Mouse (Mus musculus) cerebellum, adult 2 months (tissue): Measurements from ENCODE around the gene Ap2a2. TPM values are rescaled to one million over a fixed set of nuclear protein-coding genes. Genes with fewer than 3 reads are reported as not detected.
"Not testable (repeated sequence)": the region's sequence is repeated elsewhere in the genome, so short reads cannot be mapped to it uniquely, and the experiment has no call there.

Source experiments
- DNase-seq, 2 experiments: peaks; one replicate each; pipeline ENCODE4 v3.0.0; 2021
- H3K27ac ChIP-seq: fragments of 200-500 bp; 2 replicates; pipeline ENCODE4 v1.5.1; 2012; ENCODE audit warnings: low read length, control low read depth, inconsistent platforms; ENCODE audit not compliant: insufficient read depth
- H3K27me3 ChIP-seq: fragments of 200-500 bp; 2 replicates; pipeline ENCODE4 v1.6.1; 2012; ENCODE audit warnings: inconsistent platforms, mild to moderate bottlenecking, low read length, moderate library complexity; ENCODE audit not compliant: control insufficient read depth, insufficient read depth
- H3K4me1 ChIP-seq: fragments of 200-500 bp; 2 replicates; pipeline ENCODE4 v1.6.1; 2011; ENCODE audit warnings: low read length; ENCODE audit not compliant: control insufficient read depth, insufficient read depth
- H3K4me3 ChIP-seq: fragments of 200-500 bp; replicated peaks from 2 replicates; pipeline ENCODE3; 2011; ENCODE audit warnings: mild to moderate bottlenecking, low read depth, low read length, control low read depth; ENCODE audit not compliant: insufficient read depth
- CTCF ChIP-seq: fragments of 200-500 bp; IDR thresholded peaks from 2 replicates; pipeline ENCODE4 v1.5.1; 2011; ENCODE audit warnings: low read depth, mild to moderate bottlenecking, control low read depth, low read length, moderate library complexity, borderline replicate concordance; ENCODE audit not compliant: insufficient read depth
- POLR2A ChIP-seq: fragments of 200-500 bp; IDR thresholded peaks from 2 replicates; pipeline ENCODE4 v1.6.1; 2011; ENCODE audit warnings: low read length, control low read depth, borderline replicate concordance; ENCODE audit not compliant: insufficient read depth
- WGBS: fragments of 180-500 bp; shearing (Covaris S2); methylation state at CpG from one replicate; pipeline ENCODE4 v1.1.7; 2018; 5-methylcytosine and 5-hydroxymethylcytosine counted together
- polyA plus RNA-seq: library from polyadenylated mRNA; depleted of rRNA; stranded (reverse); fragments of >200 nt; gene quantifications from 2 replicates; pipeline ENCODE4 v1.2.3, GENCODE M21; 2012

Ap2a2 gene
- polyA plus RNA-seq, 1 experiment: 96.7 TPM

DNA sequence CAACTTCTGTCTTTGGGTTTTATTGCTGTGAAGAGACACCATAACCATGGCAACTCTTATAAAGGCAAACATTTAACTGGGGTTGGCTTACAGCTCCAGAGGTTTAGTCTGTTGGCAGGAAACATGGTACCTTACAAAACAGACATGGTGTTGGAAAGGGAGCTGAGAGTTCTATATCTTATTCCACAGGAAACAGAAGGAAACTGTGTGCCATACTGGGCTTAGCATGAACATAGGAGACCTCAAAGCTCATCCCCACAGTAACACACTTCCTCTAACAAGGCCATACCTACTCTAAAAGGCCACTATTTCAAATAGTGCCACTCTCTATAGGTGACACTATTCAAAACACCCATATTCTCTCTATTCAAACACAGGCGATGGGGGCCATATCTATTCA lies 16.5 kb downstream of the Ap2a2 start:
- Histone ChIP-seq H3K4me3 (no peak overlapping the region), H3K27ac (no peak overlapping the region), H3K4me1 (peaks cover 27% of the 10 kb centered on the region), H3K27me3 (no peaks in the 10 kb centered on the region)
- WGBS: 95% methylated on average over 1 of the region's 1 CpGs
- TF ChIP-seq POLR2A: no peak
- TF ChIP-seq CTCF: no peak
- no peak for DNase-seq

DNA sequence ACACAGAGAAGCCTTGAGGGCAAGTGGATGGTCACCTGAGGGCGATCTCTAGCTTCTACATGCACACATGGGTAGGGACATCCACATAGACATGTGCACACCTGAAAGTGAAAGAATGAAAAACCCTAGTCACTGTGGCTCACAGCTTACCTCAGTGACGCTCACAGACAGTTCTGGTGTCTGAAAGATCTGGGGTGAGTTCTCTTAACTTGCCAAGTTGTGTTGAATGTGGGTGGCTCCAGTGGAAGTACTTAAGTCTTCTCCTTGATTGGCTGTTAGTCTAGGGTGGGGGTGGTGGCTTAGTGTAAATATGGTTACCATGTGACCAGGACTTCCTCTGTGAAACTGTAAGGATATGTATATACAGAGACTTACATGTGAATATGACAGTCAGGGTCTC lies 17.0 kb downstream of the Ap2a2 start:
- Histone ChIP-seq H3K4me1 (peaks cover 27% of the 10 kb centered on the region), H3K4me3 (no peak overlapping the region), H3K27me3 (no peaks in the 10 kb centered on the region), H3K27ac (no peak overlapping the region)
- TF ChIP-seq POLR2A (no peak), CTCF (no peak)
- no peak for DNase-seq
- WGBS: 96% methylated on average over 2 of the region's 2 CpGs

DNA sequence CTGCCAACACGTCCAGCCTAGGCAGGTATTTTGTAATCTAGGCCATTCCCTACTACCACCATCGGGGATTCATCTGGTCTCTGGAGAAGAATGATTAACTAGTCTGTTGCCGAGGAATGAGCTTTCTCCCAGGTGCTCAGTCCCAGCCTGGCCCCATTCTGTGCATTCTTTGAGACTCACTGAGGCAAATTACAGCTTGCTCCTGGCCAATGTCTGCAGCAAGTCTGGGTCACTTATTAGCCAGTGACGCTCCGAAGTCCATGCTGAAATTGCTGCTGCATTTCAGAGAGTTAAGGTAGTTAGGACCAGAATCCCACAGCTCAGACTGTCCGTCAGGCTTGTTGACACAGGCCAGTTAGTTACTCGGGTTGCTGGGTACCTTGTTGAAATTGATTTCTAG lies 19.4 kb downstream of the Ap2a2 start:
- TF ChIP-seq POLR2A (no peak), CTCF (no peak)
- H3K27me3 ChIP-seq: no peaks in the 10 kb centered on the region
- no peak overlapping the region for H3K4me3 ChIP-seq
- DNase-seq: no peak
- peaks cover 22% of the 10 kb centered on the region for H3K4me1 ChIP-seq
- WGBS: 51% methylated on average over 7 of the region's 7 CpGs
- no peak overlapping the region for H3K27ac ChIP-seq

DNA sequence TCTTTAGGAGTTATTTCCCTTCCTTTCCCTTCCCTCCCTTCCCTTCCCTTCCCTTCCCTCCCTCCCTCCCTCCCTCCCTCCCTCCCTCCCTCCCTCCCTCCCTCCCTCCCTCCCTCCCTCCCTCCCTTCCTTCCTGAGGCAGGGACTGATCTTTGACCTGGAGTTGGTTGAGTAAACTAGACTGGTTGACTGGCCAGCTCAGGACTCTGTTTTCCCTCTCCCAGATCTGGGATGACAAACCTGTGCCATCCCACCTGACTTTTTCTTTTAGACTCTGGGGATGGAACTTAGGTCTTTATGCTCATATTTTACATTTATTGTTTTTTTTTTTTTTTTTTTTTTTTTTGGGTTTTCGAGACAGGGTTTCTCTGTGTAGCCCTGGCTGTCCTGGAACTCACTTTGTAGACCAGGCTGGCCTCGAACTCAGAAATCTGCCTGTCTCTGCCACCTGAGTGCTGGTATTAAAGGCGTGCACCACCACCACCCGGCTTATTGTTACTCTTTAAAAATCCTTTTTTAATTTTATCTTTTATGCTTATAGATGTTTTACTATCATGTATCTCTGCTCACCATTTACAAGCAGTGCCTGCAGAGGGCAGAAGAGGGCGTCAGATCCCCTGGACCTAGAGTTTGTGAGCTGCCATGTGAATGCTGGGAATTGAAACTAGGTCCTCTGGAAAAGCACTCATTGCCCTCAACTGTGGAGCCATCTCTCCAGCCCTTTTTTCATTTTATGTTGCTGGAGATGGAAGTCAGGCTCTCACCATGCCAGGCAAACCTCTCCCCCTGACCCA lies 22.3 kb downstream of the Ap2a2 start:
- Histone ChIP-seq H3K4me1 (peaks cover 10% of the 10 kb centered on the region), H3K27ac (no peak overlapping the region), H3K27me3 (no peaks in the 10 kb centered on the region), H3K4me3 (no peak overlapping the region)
- WGBS: 90% methylated on average over 5 of the region's 5 CpGs
- DNase-seq: no peak
- TF ChIP-seq POLR2A: no peak
- TF ChIP-seq CTCF: no peak

DNA sequence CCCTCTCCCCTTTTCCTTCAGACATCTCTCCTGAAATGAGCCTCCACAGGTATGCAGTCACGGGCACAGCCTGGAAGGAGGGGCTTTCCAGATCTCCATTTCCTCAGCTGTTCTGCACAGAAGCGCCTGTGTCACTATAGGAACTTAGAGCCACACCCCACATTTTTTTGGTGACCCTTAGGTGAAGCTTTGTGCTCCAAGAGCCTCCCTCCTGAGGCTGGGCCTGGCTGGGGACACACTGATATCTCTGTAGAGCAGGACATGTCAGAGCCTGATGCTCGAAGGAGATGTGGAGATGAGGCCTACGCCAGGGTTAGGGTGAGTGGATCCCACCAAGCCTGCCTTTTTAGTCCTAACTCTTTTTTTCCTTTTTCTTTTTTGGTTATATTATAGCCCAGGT lies 23.3 kb downstream of the Ap2a2 start:
- Histone ChIP-seq H3K4me3 (no peak overlapping the region), H3K27ac (no peak overlapping the region), H3K27me3 (no peaks in the 10 kb centered on the region), H3K4me1 (peaks cover 10% of the 10 kb centered on the region)
- TF ChIP-seq POLR2A (no peak), CTCF (no peak)
- no peak for DNase-seq
- WGBS: 67% methylated on average over 4 of the region's 4 CpGs

DNA sequence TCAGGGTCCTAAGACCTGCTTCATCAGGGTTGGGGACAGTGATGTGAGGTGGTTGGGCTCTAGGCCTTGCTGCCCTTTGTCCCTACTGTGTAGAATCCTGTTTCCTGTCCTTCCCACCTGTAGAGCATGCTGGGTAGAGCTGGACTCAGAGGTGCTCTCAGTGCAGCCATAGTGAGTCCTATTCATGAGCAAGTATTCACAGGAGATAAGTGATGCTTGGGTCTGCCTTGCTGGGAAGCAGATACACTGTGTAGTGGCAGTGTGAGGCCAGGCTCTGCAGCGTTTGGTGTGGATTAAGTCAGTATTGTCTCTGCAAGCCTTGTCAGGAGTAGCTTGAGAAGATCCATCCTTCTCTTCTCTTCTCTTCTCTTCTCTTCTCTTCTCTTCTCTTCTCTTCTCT lies 23.9 kb downstream of the Ap2a2 start:
- DNase-seq: no peak
- Histone ChIP-seq H3K27ac (no peak overlapping the region), H3K27me3 (no peaks in the 10 kb centered on the region), H3K4me3 (no peak overlapping the region), H3K4me1 (peaks cover 10% of the 10 kb centered on the region)
- no peak for TF ChIP-seq POLR2A
- WGBS: 79% methylated on average over 1 of the region's 1 CpGs

DNA sequence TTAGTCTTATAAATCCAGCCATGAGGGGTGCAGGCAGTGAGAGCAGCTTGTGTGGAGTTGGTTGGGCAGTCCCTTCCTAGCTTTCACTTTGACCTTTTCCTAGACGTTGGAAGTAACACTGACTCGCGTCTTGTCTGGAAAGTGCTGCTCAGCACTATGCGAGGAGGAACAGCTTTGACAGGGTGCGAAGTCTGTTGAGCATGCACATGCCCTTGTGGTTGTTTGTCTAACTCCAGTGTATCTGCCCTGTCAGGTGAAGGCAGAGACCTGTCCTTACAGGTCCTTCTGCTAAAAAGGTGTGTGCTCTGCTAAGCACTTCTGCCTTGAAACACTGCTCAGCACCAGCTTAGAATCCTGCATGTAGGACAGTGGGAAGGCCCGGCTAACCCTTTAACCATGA lies 26.9 kb downstream of the Ap2a2 start:
- WGBS: 83% methylated on average over 6 of the region's 6 CpGs

DNA sequence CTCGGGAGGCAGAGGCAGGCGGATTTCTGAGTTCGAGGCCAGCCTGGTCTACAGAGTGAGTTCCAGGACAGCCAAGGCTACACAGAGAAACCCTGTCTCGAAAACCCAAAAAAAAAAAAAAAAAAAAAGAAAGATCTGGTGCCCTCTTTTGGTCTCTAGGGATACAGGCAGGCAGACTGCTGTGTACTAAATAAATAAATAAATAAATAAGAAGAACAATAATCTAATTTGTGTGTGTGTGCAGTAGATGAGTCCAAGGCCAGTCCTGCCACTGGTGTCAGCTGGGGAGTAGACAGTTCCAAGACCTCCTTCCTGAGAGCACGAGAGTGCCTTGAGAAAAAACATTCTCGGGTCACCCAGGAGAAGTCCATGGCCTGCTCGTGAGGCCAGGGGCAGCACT lies 28.3 kb downstream of the Ap2a2 start:
- H3K27me3 ChIP-seq, H3K27ac ChIP-seq, H3K4me1 ChIP-seq, H3K4me3 ChIP-seq, DNase-seq: not testable (repeated sequence)
- WGBS: 81% methylated on average over 6 of the region's 7 CpGs

More for the DNA sequence above, 26.9 kb downstream of the Ap2a2 start:
- Histone ChIP-seq H3K27ac (no peak overlapping the region), H3K27me3 (no peaks in the 10 kb centered on the region), H3K4me1 (peaks cover 3% of the 10 kb centered on the region), H3K4me3 (no peak overlapping the region)
- DNase-seq: no peak
- TF ChIP-seq POLR2A (no peak), CTCF (no peak)
